Mouse (Mus musculus) Muller cell, postnatal 12 days (primary cell): ENCODE measurements around the gene Olfr955.

Experiments
- DNase-seq: peaks from one replicate; pipeline ENCODE4 v3.0.0-alpha.2; 2015; ENCODE audit errors: inconsistent ontology term

Olfr955 gene

DNA sequence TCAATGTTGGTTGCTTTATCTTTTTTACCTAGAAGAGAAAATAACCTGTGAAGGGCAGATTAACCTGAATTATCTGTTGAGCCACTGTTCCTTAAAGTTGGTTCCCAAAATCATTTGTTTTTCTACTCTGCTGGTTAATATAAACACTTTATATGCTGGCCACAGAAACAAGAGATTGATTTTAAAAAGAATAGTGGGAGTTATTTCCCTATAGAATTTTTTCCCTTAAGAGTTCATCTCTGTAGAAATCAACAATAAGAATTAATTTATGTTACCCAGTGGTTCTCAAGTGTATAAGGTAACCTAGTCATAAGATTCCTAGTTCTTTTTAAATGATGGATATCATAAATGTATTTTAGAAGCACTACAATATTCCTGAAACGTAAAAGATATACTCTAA lies at the start of gene Olfr955:
TSS of gene Olfr955 (minus strand) at position 101 of the 400 bp plus-strand sequence.
- DNase-seq = no peak

DNA sequence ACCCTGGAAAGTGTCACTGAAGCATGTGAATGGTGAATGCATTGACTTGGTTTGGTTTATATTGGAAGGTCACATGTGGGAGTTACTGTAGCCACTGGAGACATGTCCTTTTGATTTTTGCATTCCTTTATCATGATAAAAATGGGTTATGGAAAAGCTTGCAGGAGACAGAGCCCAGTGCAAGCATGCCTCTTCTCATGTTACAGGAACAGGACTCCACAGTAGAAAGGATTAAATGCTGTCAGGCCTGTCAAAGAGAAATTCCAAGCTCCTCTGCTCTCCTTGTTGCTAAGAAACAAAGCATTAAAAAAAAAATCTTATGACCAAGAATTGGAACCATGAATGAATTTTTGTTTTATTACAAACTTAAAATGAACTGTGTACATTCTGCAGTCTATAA lies 46.9 kb upstream of the Olfr955 start:
- no peak for DNase-seq

DNA sequence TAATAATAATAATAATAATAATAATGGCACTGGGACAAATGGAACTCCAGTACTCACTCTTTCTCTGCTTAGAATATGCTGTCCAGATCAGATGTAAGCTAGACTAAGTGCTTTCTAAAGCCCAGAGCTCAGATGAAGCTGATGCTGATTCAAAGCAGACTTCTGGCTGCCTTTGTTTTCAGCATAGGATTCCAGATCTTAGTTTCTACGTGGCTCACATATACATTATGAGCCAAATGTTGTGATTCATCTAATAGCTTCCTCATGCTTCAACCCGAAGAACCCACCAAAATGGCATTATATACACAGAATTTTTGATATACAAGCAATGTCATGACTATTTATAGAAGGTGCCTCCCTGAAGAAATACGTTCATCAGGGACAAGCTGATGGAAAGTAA lies 43.8 kb upstream of the Olfr955 start, which contains the start of gene Olfr957:
TSS of gene Olfr957 (minus strand) at position 279 of the 400 bp plus-strand sequence.
- DNase-seq = no peak

DNA sequence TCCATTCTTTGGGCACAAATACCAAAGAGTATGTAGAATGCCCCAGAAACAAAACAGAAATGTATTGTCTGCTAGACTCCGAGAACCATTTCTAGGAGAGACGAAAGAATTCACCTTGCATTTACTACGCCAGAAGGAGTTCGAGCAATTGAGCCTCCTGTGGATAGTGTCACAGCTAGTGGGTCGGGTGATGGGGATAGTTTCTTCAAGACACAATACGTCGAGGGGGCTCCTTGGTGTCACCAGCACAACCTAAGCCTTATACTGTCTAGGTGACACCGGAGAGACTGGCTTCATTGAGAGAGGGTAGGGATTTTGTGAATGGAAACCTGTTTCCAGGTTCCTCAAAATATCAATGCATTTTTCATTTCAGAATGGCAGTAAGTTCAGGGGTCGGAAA lies 37.7 kb upstream of the Olfr955 start:
- no peak for DNase-seq

DNA sequence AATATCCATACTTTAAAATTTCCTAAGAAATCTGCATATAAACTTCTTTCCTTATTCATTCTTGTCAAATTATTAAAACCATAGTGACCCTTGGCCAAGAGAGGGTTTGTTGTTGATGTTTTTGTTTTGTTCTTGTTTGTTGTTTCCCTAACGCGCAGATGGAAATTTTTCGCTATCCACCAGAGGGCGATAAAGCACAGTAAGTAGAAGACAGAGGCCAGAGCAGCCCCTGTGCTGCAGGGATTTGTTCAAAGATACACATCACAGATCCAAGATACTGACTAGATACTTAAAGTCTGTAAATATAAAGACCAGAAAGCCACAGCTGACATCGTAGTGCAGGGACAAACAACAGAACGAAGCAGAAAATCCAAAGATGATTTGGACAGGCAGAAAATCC lies 37.3 kb upstream of the Olfr955 start:
- DNase-seq = peak; percentile 3

DNA sequence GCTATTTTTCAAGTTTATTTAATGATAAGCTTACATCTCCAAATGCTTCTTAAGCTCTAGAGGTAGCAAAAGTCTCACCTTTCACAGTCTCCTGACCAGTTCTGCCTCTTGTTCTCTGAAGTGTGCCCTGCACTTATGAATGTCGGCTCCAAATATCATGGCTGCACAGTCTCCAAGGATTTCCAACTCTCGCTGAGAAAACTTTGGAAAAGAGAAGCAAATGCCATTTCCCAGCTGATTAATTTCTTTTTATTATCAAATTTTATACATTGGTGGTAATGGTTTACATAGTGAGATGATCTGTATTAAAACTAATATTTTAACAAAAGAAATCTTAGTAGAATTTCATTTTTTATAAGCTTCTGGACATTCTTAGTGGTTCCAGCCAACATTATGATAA lies 22.2 kb upstream of the Olfr955 start, which contains the start of gene Olfr44:
TSS of gene Olfr44 (minus strand) at position 101 of the 400 bp plus-strand sequence.
- no peak for DNase-seq

DNA sequence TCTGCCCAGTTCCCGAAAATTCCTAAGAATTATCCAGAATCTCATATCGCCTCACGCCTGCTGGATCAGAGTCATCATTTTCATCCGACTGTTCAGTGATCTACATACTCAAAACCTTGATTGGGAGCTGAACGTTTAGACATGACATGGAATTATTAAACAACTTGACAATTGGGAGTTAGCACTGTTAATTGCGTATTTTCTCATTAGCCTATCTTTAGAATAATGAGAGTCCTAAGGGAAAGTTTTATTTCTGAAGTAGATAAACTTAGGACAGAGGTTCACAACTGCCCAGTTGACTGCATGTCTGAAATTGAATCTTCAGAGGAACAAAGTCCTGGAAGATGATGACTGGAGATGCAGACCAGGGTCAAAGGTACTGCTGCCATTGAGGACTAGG lies 15.3 kb downstream of the Olfr955 start, which contains the start of gene Olfr954:
TSS of gene Olfr954 (plus strand) at position 301 of the 400 bp plus-strand sequence.
- DNase-seq = no peak

DNA sequence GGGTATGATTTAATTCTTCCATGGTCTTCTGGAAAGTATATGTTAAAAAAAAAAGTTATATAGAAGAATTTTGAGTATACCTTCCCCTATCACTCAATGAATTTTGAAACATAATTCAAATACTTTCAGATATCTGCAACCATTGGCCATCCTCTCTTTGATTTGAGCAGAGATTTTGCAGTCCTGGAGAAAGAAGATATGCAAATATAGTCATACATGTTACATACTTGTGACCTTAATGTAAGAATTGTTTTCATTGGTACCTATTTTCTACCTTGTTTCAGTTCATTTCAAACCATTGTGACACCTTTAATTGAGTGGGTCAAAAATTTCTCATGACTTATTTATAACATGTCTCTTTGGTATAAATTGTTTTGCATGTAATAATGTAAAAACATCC lies 44.7 kb downstream of the Olfr955 start, which contains the start of gene Olfr952:
TSS of gene Olfr952 (minus strand) at position 101 of the 400 bp plus-strand sequence.
- DNase-seq = no peak
